ENCODE assay signal across 18 mouse cellular contexts in genomic region chr11:50391272-50391960, GRCm38 (mm10). TPM values are rescaled to one million over a fixed set of nuclear protein-coding genes. Genes with fewer than 3 reads are reported as not detected.
DNase-seq lines count a peak whose midpoint lies in the region; ATAC-seq and TF ChIP-seq lines count a peak whose summit lies in the region.
"Had no signal": no experiment of that assay in that cellular context is flagged by ENCODE, and none has a peak within 500 bp of the region (broad histone marks: within the 10 kb centered on the region; RNA-seq: fewer than 3 reads in every experiment).

No protein-coding gene starts in this region.

- peaks cover 55% of the 10 kb centered on the region for H3K36me3 ChIP-seq in heart, embryonic 10.5 days
- peaks cover 38% of the 10 kb centered on the region for H3K36me3 ChIP-seq in lung, embryonic 15.5 days
- H3K36me3 ChIP-seq in ES-E14 (ENCODE audit: control insufficient read depth, insufficient read depth, low read length, poor library complexity, severe bottlenecking), result peaks cover 3% of the 10 kb centered on the region

- 47% methylated on average over 4 of the region's 4 CpGs for WGBS in heart, embryonic 10.5 days
- 78% methylated on average over 4 of the region's 4 CpGs for WGBS in lung, embryonic 15.5 days

- ATAC-seq in lung, embryonic 15.5 days (ENCODE audit: borderline replicate concordance, extremely low read depth, low FRiP score, low TSS enrichment), result 0 out of 2 replicates have a peak, but pooled peaks have one; percentile 26
- ATAC-seq: forebrain, embryonic 15.5 days; intestine, embryonic 15.5 days had no signal

- DNase-seq in heart, embryonic 10.5 days (ENCODE audit: low spot score), result peak; percentile 75
- DNase-seq in heart, postnatal 36 days, result no peak
- no peak for DNase-seq in lung, postnatal 14 days
- DNase-seq in ES-E14 (ENCODE audit: low read depth, low spot score), result peak; percentile 47
- peak; percentile 31 for DNase-seq in heart, postnatal 4 days
- no peak for DNase-seq in yolk sac, embryonic 10.5 days (ENCODE audit: low spot score)
- no peak for DNase-seq in adrenal gland, postnatal 4 days (ENCODE audit: low spot score in 2 of 2)
- DNase-seq: cerebellum, adult 2 months; lung, embryonic 14.5 days had no signal

- intact Hi-C loops in heart, postnatal 36 days (cut with DNase I), result no loop called here

- H3K9me3 ChIP-seq in heart, embryonic 10.5 days, result no peaks in the 10 kb centered on the region
- no peaks in the 10 kb centered on the region for H3K9me3 ChIP-seq in lung, embryonic 15.5 days
- no peaks in the 10 kb centered on the region for H3K9me3 ChIP-seq in ES-E14 (ENCODE audit: control insufficient read depth, insufficient read depth, low read depth, low read length)
- H3K9me3 ChIP-seq: forebrain, embryonic 15.5 days; intestine, embryonic 15.5 days; midbrain, embryonic 12.5 days had no signal

- no peak overlapping the region for H3K4me2 ChIP-seq in lung, embryonic 15.5 days
- H3K4me2 ChIP-seq: forebrain, embryonic 15.5 days; intestine, embryonic 15.5 days; lung, embryonic 14.5 days; midbrain, embryonic 12.5 days had no signal

- no peaks in the 10 kb centered on the region for H3K27me3 ChIP-seq in heart, embryonic 10.5 days (ENCODE audit: insufficient read depth, poor library complexity, severe bottlenecking)
- no peaks in the 10 kb centered on the region for H3K27me3 ChIP-seq in lung, embryonic 15.5 days
- H3K27me3 ChIP-seq: forebrain, embryonic 15.5 days; intestine, embryonic 15.5 days; midbrain, embryonic 12.5 days had no signal

- H3K9ac ChIP-seq in lung, embryonic 15.5 days, result no peak overlapping the region
- H3K9ac ChIP-seq in ES-E14 (ENCODE audit: insufficient read depth, low read depth, low read length, poor library complexity, severe bottlenecking), result no peak overlapping the region
- H3K9ac ChIP-seq: forebrain, embryonic 15.5 days; intestine, embryonic 15.5 days; lung, embryonic 14.5 days; midbrain, embryonic 12.5 days had no signal

- no peak overlapping the region for H3K4me3 ChIP-seq in heart, embryonic 10.5 days
- no peak overlapping the region for H3K4me3 ChIP-seq in lung, embryonic 15.5 days
- no peak overlapping the region for H3K4me3 ChIP-seq in ES-E14 (ENCODE audit: insufficient read depth in 1 of 2, low read depth in 1 of 2, low read length in 2 of 2, poor library complexity in 1 of 2, severe bottlenecking in 1 of 2)
- H3K4me3 ChIP-seq: forebrain, embryonic 15.5 days; intestine, embryonic 15.5 days; midbrain, embryonic 12.5 days; myocyte had no signal

- H3K27ac ChIP-seq in heart, embryonic 10.5 days, result peak overlapping the region; percentile 56; the same call in 1 of the 2 replicates
- no peak overlapping the region for H3K27ac ChIP-seq in lung, embryonic 15.5 days
- peak overlapping the region; percentile 14 for H3K27ac ChIP-seq in ES-E14 (ENCODE audit: insufficient read depth, low read depth, low read length, poor library complexity, severe bottlenecking)
- H3K27ac ChIP-seq: forebrain, embryonic 15.5 days; intestine, embryonic 15.5 days; midbrain, embryonic 12.5 days had no signal

- in situ Hi-C loops in ES-E14 (cut with MboI; ENCODE audit: low sequenced_read_pairs in 2 of 2, unreplicated experiment in 2 of 2), result no loop called here

- peaks cover 7% of the 10 kb centered on the region; the same call in 1 of the 2 replicates for H3K4me1 ChIP-seq in heart, embryonic 10.5 days
- no peaks in the 10 kb centered on the region for H3K4me1 ChIP-seq in lung, embryonic 15.5 days
- H3K4me1 ChIP-seq in ES-E14 (ENCODE audit: control insufficient read depth in 2 of 2, insufficient read depth in 2 of 2, low read length in 2 of 2, poor library complexity in 1 of 2), result peaks cover 12 to 18% of the 10 kb centered on the region in 2 experiments; a peak in 3 of 4 replicates
- H3K4me1 ChIP-seq: forebrain, embryonic 15.5 days; intestine, embryonic 15.5 days; midbrain, embryonic 12.5 days had no signal

TF ChIP-seq in ES-E14, 5 proteins besides CTCF, POLR2A, EP300 and RAD21:
- TF ChIP-seq ZNF384 (IDR thresholded peaks at IDR 0.05; ENCODE audit: low read depth, low read length), result no peak
- TF ChIP-seq HCFC1 (IDR thresholded peaks at IDR 0.05; ENCODE audit: borderline replicate concordance, insufficient read depth, low read length), result no peak
- no peak for TF ChIP-seq ZC3H11A (IDR thresholded peaks at IDR 0.05; ENCODE audit: borderline replicate concordance, low read depth, low read length)
- no peak for TF ChIP-seq CHD2 (IDR thresholded peaks at IDR 0.05; ENCODE audit: low read depth, low read length)
- TF ChIP-seq MAFK (IDR thresholded peaks at IDR 0.05; ENCODE audit: insufficient read depth, low read depth, low read length), result no peak
TF ChIP-seq in ES-E14: peak in this region for 0.

RNA-seq across cellular contexts. Expression of gene Hnrnph1, which starts 14.6 kb away (rescaled TPM):
- polyA plus RNA-seq in heart, embryonic 10.5 days (2016; fragmentation: Nextera tagmentation; extraction: Ambion mirVana), result 253 and 367 TPM in 2 replicates
- 100 to 1,000 TPM in 1 of 2 experiments, 10 to 100 TPM in 1; 97.8 to 106 TPM for total RNA-seq in heart, postnatal 36 days (2021)
- 489 and 493 TPM in 2 replicates for polyA plus RNA-seq in lung, embryonic 15.5 days (2015; fragmentation: Nextera tagmentation; extraction: Ambion mirVana)
- total RNA-seq in ES-E14 (2012; rRNA removed), result 308 and 401 TPM in 2 replicates
- total RNA-seq in heart, postnatal 4 days (2021), result 100 to 1,000 TPM; 191 to 216 TPM
- total RNA-seq in adrenal gland, postnatal 4 days (2021), result 100 to 1,000 TPM; 380 to 474 TPM

RNA-seq across cellular contexts. Expression of gene Cby3, which starts 37.2 kb away (rescaled TPM):
- 0.39 TPM in 1 of 2 replicates, not detected in the other for polyA plus RNA-seq in heart, embryonic 10.5 days (2016; fragmentation: Nextera tagmentation; extraction: Ambion mirVana)
- total RNA-seq in heart, postnatal 36 days (2021), result not detected
- 0.24 and 0.30 TPM in 2 replicates for polyA plus RNA-seq in lung, embryonic 15.5 days (2015; fragmentation: Nextera tagmentation; extraction: Ambion mirVana)
- total RNA-seq in ES-E14 (2012; rRNA removed), result 0.54 TPM in 1 of 2 replicates, not detected in the other
- total RNA-seq in heart, postnatal 4 days (2021), result not detected
- total RNA-seq in adrenal gland, postnatal 4 days (2021), result not detected
- total RNA-seq: gastrocnemius, adult 18-20 months; hematopoietic stem cell, adult 5-6 weeks had no signal
- polyA plus RNA-seq: limb, embryonic 11.5 days; midbrain, embryonic 12.5 days; myocyte; thymus, postnatal 0 days had no signal

RNA-seq across cellular contexts. Expression of gene Rufy1, which starts 39.5 kb away (rescaled TPM):
- polyA plus RNA-seq in heart, embryonic 10.5 days (2016; fragmentation: Nextera tagmentation; extraction: Ambion mirVana), result 16.6 and 18.3 TPM in 2 replicates
- total RNA-seq in heart, postnatal 36 days (2021), result 10 to 100 TPM; 29.8 to 29.9 TPM
- 21.4 and 24.9 TPM in 2 replicates for polyA plus RNA-seq in lung, embryonic 15.5 days (2015; fragmentation: Nextera tagmentation; extraction: Ambion mirVana)
- 11.2 and 13.1 TPM in 2 replicates for total RNA-seq in ES-E14 (2012; rRNA removed)
- total RNA-seq in heart, postnatal 4 days (2021), result 10 to 100 TPM; 27.1 to 27.9 TPM
- 10 to 100 TPM; 32.8 to 34.2 TPM for total RNA-seq in adrenal gland, postnatal 4 days (2021)

Comparison
In these comparisons a context has a peak if more than half of its experiments do, and no peak if none do; other contexts are left out.
1. DNase-seq: peak in heart, embryonic 10.5 days (single experiment), ES-E14 (single experiment) and heart, postnatal 4 days (single experiment); none in heart, postnatal 36 days (0 of 2), lung, postnatal 14 days (single experiment), yolk sac, embryonic 10.5 days (single experiment) and adrenal gland, postnatal 4 days (0 of 2).